Mouse (Mus musculus): ENCODE measurements around the gene Hipk4. TPM values are rescaled to one million over a fixed set of nuclear protein-coding genes. Genes with fewer than 3 reads are reported as not detected.

The Hipk4 gene
- polyA plus RNA-seq, 1 experiment from 2014 or later, result 1.0 TPM

GRCm38 (mm10) chr7:27572133-27572532, 49.1 kb downstream of the Hipk4 start:
- Histone ChIP-seq H3K9me3 (no peaks in the 10 kb centered on the region), H3K27me3 (no peaks in the 10 kb centered on the region), H3K4me2 (replicated peaks) (no peak overlapping the region), H3K36me3 (peaks cover 72% of the 10 kb centered on the region), H3K9ac (no peak overlapping the region), H3K4me3 (no peak overlapping the region), H3K4me1 (no peaks in the 10 kb centered on the region), H3K27ac (no peak overlapping the region)
- no peak for ATAC-seq (ENCODE audit: insufficient number of reproducible peaks, insufficient read depth, low FRiP score, low TSS enrichment)
- WGBS, result 90% methylated on average over 4 of the region's 4 CpGs

DNA sequence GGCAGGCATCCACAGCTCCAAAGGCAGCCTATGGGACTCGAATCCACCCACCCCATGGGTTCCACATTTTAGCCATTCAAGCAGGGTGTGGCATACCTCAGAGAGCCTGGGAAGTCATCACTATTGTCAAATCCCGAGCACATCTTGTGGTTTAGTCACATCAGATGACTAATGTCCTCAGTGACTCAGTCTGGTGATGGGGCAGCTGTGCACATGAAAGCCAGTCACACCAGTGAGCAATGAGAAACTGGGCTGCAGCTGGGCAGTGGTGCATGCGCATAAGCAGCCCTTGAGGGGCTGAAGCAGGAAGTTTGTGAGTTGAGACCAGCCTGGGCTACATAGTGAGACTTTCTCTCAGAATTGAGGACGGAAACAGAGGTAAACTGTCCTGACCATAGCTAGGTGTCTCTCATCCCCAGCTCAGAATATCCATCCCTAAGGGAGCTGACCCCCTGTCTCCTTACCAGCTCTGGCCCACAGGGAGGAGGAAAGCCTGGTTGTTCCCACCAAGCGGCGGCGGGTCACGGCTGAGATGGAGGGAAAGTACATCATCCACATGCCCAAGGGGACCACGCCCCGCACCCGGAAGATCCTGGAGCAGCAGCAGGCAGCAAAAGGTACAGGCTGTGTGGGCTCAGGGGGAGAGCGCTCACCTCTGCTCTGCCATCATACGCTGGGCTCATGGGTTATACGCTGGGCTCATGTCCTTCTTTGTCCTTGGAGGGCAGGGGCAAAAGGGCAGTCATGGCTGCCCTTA, 51.2 kb downstream of the Hipk4 start:
- Histone ChIP-seq H3K4me3 (no peak overlapping the region), H3K27ac (no peak overlapping the region), H3K9me3 (no peaks in the 10 kb centered on the region), H3K36me3 (peaks cover 74% of the 10 kb centered on the region), H3K27me3 (no peaks in the 10 kb centered on the region), H3K4me1 (no peaks in the 10 kb centered on the region), H3K9ac (no peak overlapping the region), H3K4me2 (replicated peaks) (no peak overlapping the region)
- no peak for ATAC-seq (ENCODE audit: insufficient number of reproducible peaks, insufficient read depth, low FRiP score, low TSS enrichment)
- 90% methylated on average over 14 of the region's 14 CpGs for whole genome bisulfite sequencing

GRCm38 (mm10) chr7:27576914-27577313, 53.8 kb downstream of the Hipk4 start:
- Histone ChIP-seq H3K36me3 (peaks cover 78% of the 10 kb centered on the region), H3K4me2 (replicated peaks) (no peak overlapping the region), H3K9ac (no peak overlapping the region), H3K4me1 (no peaks in the 10 kb centered on the region), H3K9me3 (no peaks in the 10 kb centered on the region), H3K27ac (no peak overlapping the region), H3K4me3 (no peak overlapping the region), H3K27me3 (no peaks in the 10 kb centered on the region)
- ATAC-seq (ENCODE audit: insufficient number of reproducible peaks, insufficient read depth, low FRiP score, low TSS enrichment), result no peak
- WGBS, result 73% methylated on average over 6 of the region's 6 CpGs

DNA sequence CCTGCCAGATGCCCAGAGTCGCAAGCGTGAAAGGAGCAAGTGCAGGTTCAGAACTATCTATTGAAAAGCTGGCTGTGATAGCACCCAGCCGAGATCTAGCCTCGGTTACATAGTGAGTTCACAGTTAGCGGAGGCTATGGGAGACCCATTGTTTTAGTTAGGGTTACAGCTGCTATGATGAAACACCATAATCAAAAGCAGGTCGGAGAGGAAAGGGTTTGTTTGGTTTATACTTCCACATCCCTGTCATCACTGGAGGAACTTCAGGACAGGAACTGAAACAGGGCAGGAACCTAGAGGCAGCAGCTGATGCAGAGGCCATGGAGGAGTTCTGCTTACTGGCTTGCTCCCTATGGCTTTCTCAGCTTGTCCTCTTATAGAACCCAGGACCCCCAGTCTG, 54.5 kb downstream of the Hipk4 start:
- Histone ChIP-seq H3K9ac (no peak overlapping the region), H3K27me3 (no peaks in the 10 kb centered on the region), H3K9me3 (no peaks in the 10 kb centered on the region), H3K27ac (no peak overlapping the region), H3K36me3 (peaks cover 78% of the 10 kb centered on the region), H3K4me2 (replicated peaks) (no peak overlapping the region), H3K4me3 (no peak overlapping the region), H3K4me1 (no peaks in the 10 kb centered on the region)
- no peak for ATAC-seq (ENCODE audit: insufficient number of reproducible peaks, insufficient read depth, low FRiP score, low TSS enrichment)
- WGBS, result 88% methylated on average over 6 of the region's 6 CpGs

GRCm38 (mm10) chr7:27578465-27578864, 55.4 kb downstream of the Hipk4 start:
- WGBS, result 51% methylated on average over 7 of the region's 7 CpGs
- peaks cover 84% of the 10 kb centered on the region for H3K36me3 ChIP-seq
- no peaks in the 10 kb centered on the region for H3K4me1 ChIP-seq
- H3K27me3 ChIP-seq, result no peaks in the 10 kb centered on the region
- no peak overlapping the region for H3K27ac ChIP-seq
- no peak overlapping the region for H3K9ac ChIP-seq
- no peak overlapping the region for H3K4me2 ChIP-seq (replicated peaks)
- no peak for ATAC-seq (ENCODE audit: insufficient number of reproducible peaks, insufficient read depth, low FRiP score, low TSS enrichment)
- no peaks in the 10 kb centered on the region for H3K9me3 ChIP-seq
- no peak overlapping the region for H3K4me3 ChIP-seq

DNA sequence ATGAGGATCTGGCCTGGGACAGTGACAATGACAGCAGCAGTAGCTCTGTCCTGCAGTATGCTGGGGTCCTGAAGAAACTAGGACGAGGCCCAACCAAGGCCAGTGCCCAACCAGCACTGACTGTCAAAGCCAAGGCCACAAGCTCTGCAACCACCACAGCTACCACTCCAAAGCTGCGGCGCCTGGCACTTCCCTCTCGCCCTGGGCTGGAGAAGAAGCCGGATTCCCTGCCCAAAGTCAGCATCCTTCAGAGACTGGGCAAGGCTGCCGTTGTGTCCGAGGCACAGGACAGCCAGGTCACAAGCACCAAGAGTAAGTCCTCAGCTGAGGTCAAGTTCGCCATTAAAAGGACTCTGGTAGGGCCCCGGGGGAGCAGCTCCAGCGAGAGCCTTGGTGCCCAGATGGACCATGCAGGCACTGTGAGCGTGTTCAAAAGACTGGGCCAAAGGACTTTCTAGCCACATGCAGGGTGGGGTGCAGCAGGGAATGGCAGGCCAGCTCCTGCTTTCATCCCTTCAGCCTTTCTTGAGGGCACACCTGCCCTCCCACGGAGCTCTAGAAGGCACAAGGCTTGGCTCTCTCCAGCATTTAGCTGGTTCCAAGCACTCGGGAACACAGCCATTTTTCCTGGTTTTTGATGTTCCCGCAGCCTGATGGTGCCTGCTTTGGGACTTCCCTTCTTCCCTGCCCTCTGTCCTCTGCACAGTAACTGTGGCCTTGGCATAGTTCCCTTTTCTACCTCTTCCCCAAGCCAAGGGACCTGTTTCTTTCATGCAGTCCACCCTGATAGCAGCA, 57.5 kb downstream of the Hipk4 start:
- 87% methylated on average over 14 of the region's 14 CpGs for WGBS
- no peak for ATAC-seq (ENCODE audit: insufficient number of reproducible peaks, insufficient read depth, low FRiP score, low TSS enrichment)
- Histone ChIP-seq H3K4me2 (replicated peaks) (no peak overlapping the region), H3K9me3 (no peaks in the 10 kb centered on the region), H3K4me3 (no peak overlapping the region), H3K4me1 (no peaks in the 10 kb centered on the region), H3K27ac (no peak overlapping the region), H3K9ac (no peak overlapping the region), H3K36me3 (peaks cover 82% of the 10 kb centered on the region), H3K27me3 (no peaks in the 10 kb centered on the region)

Other genes with a start within 250 kb of the Hipk4 start
- gene Ltbp4, start 185.6 kb upstream of the Hipk4 start, polyA plus RNA-seq (2016; fragmentation: Nextera tagmentation; extraction: Ambion mirVana), result 15.9 and 16.8 TPM in 2 replicates
- gene Shkbp1, start 167.2 kb upstream of the Hipk4 start, polyA plus RNA-seq (2016; fragmentation: Nextera tagmentation; extraction: Ambion mirVana), result 75.8 and 83.2 TPM in 2 replicates
- 0.58 and 0.94 TPM in 2 replicates for gene Gm20479, start 165.8 kb upstream of the Hipk4 start, polyA plus RNA-seq (2016; fragmentation: Nextera tagmentation; extraction: Ambion mirVana)
- gene Sptbn4, start 75.6 kb upstream of the Hipk4 start, polyA plus RNA-seq (2016; fragmentation: Nextera tagmentation; extraction: Ambion mirVana), result 0.27 and 0.51 TPM in 2 replicates
- gene Blvrb, start 75.3 kb upstream of the Hipk4 start, polyA plus RNA-seq (2016; fragmentation: Nextera tagmentation; extraction: Ambion mirVana), result 34.5 and 36.8 TPM in 2 replicates
- gene Sertad3, start 49.5 kb upstream of the Hipk4 start, polyA plus RNA-seq (2016; fragmentation: Nextera tagmentation; extraction: Ambion mirVana), result 29.9 and 33.1 TPM in 2 replicates
- 31.1 and 32.0 TPM in 2 replicates for gene Sertad1, start 36.4 kb upstream of the Hipk4 start, polyA plus RNA-seq (2016; fragmentation: Nextera tagmentation; extraction: Ambion mirVana)
- 5.6 and 6.2 TPM in 2 replicates for gene Prx, start 23.9 kb upstream of the Hipk4 start, polyA plus RNA-seq (2016; fragmentation: Nextera tagmentation; extraction: Ambion mirVana)
- gene Pld3, start 30.0 kb downstream of the Hipk4 start, polyA plus RNA-seq (2016; fragmentation: Nextera tagmentation; extraction: Ambion mirVana), result 68.1 and 77.9 TPM in 2 replicates
- gene 2310022A10Rik, start 30.0 kb downstream of the Hipk4 start, polyA plus RNA-seq (2016; fragmentation: Nextera tagmentation; extraction: Ambion mirVana), result 33.5 and 35.8 TPM in 2 replicates
- gene Akt2, start 68.3 kb downstream of the Hipk4 start, polyA plus RNA-seq (2016; fragmentation: Nextera tagmentation; extraction: Ambion mirVana), result 114 and 115 TPM in 2 replicates
- gene Ttc9b, start 130.6 kb downstream of the Hipk4 start, polyA plus RNA-seq (2016; fragmentation: Nextera tagmentation; extraction: Ambion mirVana), result 2.5 and 3.6 TPM in 2 replicates
- gene Map3k10, start 151.3 kb downstream of the Hipk4 start, polyA plus RNA-seq (2016; fragmentation: Nextera tagmentation; extraction: Ambion mirVana), result 14.0 and 16.6 TPM in 2 replicates
- gene Zfp607b, start 166.1 kb downstream of the Hipk4 start, polyA plus RNA-seq (2016; fragmentation: Nextera tagmentation; extraction: Ambion mirVana), result 4.0 and 5.8 TPM in 2 replicates
- gene Zfp60, start 208.1 kb downstream of the Hipk4 start, polyA plus RNA-seq (2016; fragmentation: Nextera tagmentation; extraction: Ambion mirVana), result 55.8 and 57.1 TPM in 2 replicates

All from embryonic facial prominence, embryonic 12.5 days (tissue).